Mouse (Mus musculus): ENCODE results near the gene Eif3b. TPM values are rescaled to one million over a fixed set of nuclear protein-coding genes. Genes with fewer than 3 reads are reported as not detected.

The Eif3b gene
- total RNA-seq, 1 experiment from 2014 or later, result 144 TPM

GRCm38 (mm10) chr5:140388588-140389576, 30.2 kb upstream of the Eif3b start, which contains the start of gene Snx8:
TSS of gene Snx8 (minus strand) at chr5:140389262.
- peak; percentile 87 to 95 for ATAC-seq (replicated peaks in 1 of 2; ENCODE audit: insufficient read depth in 1 of 2, low FRiP score in 2 of 2, low TSS enrichment in 1 of 2, low read depth in 1 of 2, poor library complexity in 2 of 2, severe bottlenecking in 2 of 2)

GRCm38 (mm10) chr5:140389647-140390046, 29.5 kb upstream of the Eif3b start:
- ATAC-seq (replicated peaks in 1 of 2; ENCODE audit: insufficient read depth in 1 of 2, low FRiP score in 2 of 2, low TSS enrichment in 1 of 2, low read depth in 1 of 2, poor library complexity in 2 of 2, severe bottlenecking in 2 of 2), result no peak

GRCm38 (mm10) chr5:140391435-140391834, 27.7 kb upstream of the Eif3b start:
- ATAC-seq (replicated peaks in 1 of 2; ENCODE audit: insufficient read depth in 1 of 2, low FRiP score in 2 of 2, low TSS enrichment in 1 of 2, low read depth in 1 of 2, poor library complexity in 2 of 2, severe bottlenecking in 2 of 2), result no peak

- no peak for ATAC-seq (replicated peaks in 1 of 2; ENCODE audit: insufficient read depth in 1 of 2, low FRiP score in 2 of 2, low TSS enrichment in 1 of 2, low read depth in 1 of 2, poor library complexity in 2 of 2, severe bottlenecking in 2 of 2)
Measured at GRCm38 (mm10) chr5:140391981-140392380, 27.1 kb upstream of the Eif3b start.

GRCm38 (mm10) chr5:140392701-140393100, 26.4 kb upstream of the Eif3b start:
- no peak for ATAC-seq (replicated peaks in 1 of 2; ENCODE audit: insufficient read depth in 1 of 2, low FRiP score in 2 of 2, low TSS enrichment in 1 of 2, low read depth in 1 of 2, poor library complexity in 2 of 2, severe bottlenecking in 2 of 2)

- peak; percentile 32 to 58; a peak in 1 of 4 replicates for ATAC-seq (replicated peaks in 1 of 2; ENCODE audit: insufficient read depth in 1 of 2, low FRiP score in 2 of 2, low TSS enrichment in 1 of 2, low read depth in 1 of 2, poor library complexity in 2 of 2, severe bottlenecking in 2 of 2)
Measured at GRCm38 (mm10) chr5:140396166-140396940, 22.8 kb upstream of the Eif3b start.

- ATAC-seq (replicated peaks in 1 of 2; ENCODE audit: insufficient read depth in 1 of 2, low FRiP score in 2 of 2, low TSS enrichment in 1 of 2, low read depth in 1 of 2, poor library complexity in 2 of 2, severe bottlenecking in 2 of 2), result no peak
Measured at GRCm38 (mm10) chr5:140402640-140403270, 16.4 kb upstream of the Eif3b start.

- ATAC-seq (replicated peaks in 1 of 2; ENCODE audit: insufficient read depth in 1 of 2, low FRiP score in 2 of 2, low TSS enrichment in 1 of 2, low read depth in 1 of 2, poor library complexity in 2 of 2, severe bottlenecking in 2 of 2), result no peak
Measured at GRCm38 (mm10) chr5:140405126-140405525, 14.0 kb upstream of the Eif3b start.

- 0 out of 4 replicates have a peak, but pooled peaks of 1 of the 2 experiments have one; percentile 17 for ATAC-seq (replicated peaks in 1 of 2; ENCODE audit: insufficient read depth in 1 of 2, low FRiP score in 2 of 2, low TSS enrichment in 1 of 2, low read depth in 1 of 2, poor library complexity in 2 of 2, severe bottlenecking in 2 of 2)
Measured at GRCm38 (mm10) chr5:140406666-140407065, 12.5 kb upstream of the Eif3b start.

GRCm38 (mm10) chr5:140408801-140409200, 10.3 kb upstream of the Eif3b start:
- ATAC-seq (replicated peaks in 1 of 2; ENCODE audit: insufficient read depth in 1 of 2, low FRiP score in 2 of 2, low TSS enrichment in 1 of 2, low read depth in 1 of 2, poor library complexity in 2 of 2, severe bottlenecking in 2 of 2), result no peak

GRCm38 (mm10) chr5:140411339-140411738, 7.8 kb upstream of the Eif3b start:
- peak; percentile 46 to 62; a peak in 3 of 4 replicates for ATAC-seq (replicated peaks in 1 of 2; ENCODE audit: insufficient read depth in 1 of 2, low FRiP score in 2 of 2, low TSS enrichment in 1 of 2, low read depth in 1 of 2, poor library complexity in 2 of 2, severe bottlenecking in 2 of 2)

GRCm38 (mm10) chr5:140414647-140415046, 4.5 kb upstream of the Eif3b start:
- ATAC-seq (replicated peaks in 1 of 2; ENCODE audit: insufficient read depth in 1 of 2, low FRiP score in 2 of 2, low TSS enrichment in 1 of 2, low read depth in 1 of 2, poor library complexity in 2 of 2, severe bottlenecking in 2 of 2), result no peak

GRCm38 (mm10) chr5:140418106-140418488, 1.0 kb upstream of the Eif3b start:
- no peak for ATAC-seq (replicated peaks in 1 of 2; ENCODE audit: insufficient read depth in 1 of 2, low FRiP score in 2 of 2, low TSS enrichment in 1 of 2, low read depth in 1 of 2, poor library complexity in 2 of 2, severe bottlenecking in 2 of 2)

GRCm38 (mm10) chr5:140419442-140420080, 433 bp downstream of the Eif3b start:
- 0 out of 4 replicates have a peak, but pooled peaks of 1 of the 2 experiments have one; percentile 7 for ATAC-seq (replicated peaks in 1 of 2; ENCODE audit: insufficient read depth in 1 of 2, low FRiP score in 2 of 2, low TSS enrichment in 1 of 2, low read depth in 1 of 2, poor library complexity in 2 of 2, severe bottlenecking in 2 of 2)

GRCm38 (mm10) chr5:140420616-140421015, 1.5 kb downstream of the Eif3b start:
- no peak for ATAC-seq (replicated peaks in 1 of 2; ENCODE audit: insufficient read depth in 1 of 2, low FRiP score in 2 of 2, low TSS enrichment in 1 of 2, low read depth in 1 of 2, poor library complexity in 2 of 2, severe bottlenecking in 2 of 2)

- no peak for ATAC-seq (replicated peaks in 1 of 2; ENCODE audit: insufficient read depth in 1 of 2, low FRiP score in 2 of 2, low TSS enrichment in 1 of 2, low read depth in 1 of 2, poor library complexity in 2 of 2, severe bottlenecking in 2 of 2)
Measured at GRCm38 (mm10) chr5:140425016-140425783, 6.1 kb downstream of the Eif3b start.

All from hematopoietic stem cell, adult 5-6 weeks (primary cell).